Mouse (Mus musculus): ENCODE results near the gene Fcho1.
"Not testable (repeated sequence)": the region's sequence is repeated elsewhere in the genome, so short reads cannot be mapped to it uniquely, and the experiment has no call there.

Fcho1 gene

GRCm38 (mm10) chr8:71725122-71725924 is at the start of gene Fcho1:
Fcho1 (minus strand) TSS chr8:71725716.
- in situ Hi-C loops (cut with MboI, MseI): no loop called here

DNA sequence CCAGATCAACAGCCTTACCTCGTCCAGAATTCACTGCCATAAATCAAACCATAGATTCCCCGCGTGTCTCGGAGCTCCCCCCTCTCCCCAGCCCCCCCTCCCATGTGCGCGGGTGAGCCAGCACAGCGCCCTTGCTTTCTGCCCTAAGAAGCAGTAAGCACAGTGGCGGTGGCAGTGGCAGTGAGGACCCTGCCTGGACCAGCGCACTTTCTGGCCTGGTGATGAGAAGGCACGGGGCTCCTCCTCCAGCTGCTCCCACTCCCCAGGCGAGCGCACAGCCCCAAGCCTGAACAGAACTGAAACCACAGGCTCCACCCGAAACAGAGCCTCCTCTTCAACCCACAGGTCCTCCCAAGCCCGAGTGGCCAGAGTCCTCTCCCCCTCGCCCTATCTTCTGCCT is 45.8 kb upstream of the Fcho1 start:
- in situ Hi-C loops (cut with MboI, MseI): no loop called here

GRCm38 (mm10) chr8:71758816-71759215 is 33.3 kb upstream of the Fcho1 start:
- in situ Hi-C loops (cut with MboI, MseI): no loop called here

DNA sequence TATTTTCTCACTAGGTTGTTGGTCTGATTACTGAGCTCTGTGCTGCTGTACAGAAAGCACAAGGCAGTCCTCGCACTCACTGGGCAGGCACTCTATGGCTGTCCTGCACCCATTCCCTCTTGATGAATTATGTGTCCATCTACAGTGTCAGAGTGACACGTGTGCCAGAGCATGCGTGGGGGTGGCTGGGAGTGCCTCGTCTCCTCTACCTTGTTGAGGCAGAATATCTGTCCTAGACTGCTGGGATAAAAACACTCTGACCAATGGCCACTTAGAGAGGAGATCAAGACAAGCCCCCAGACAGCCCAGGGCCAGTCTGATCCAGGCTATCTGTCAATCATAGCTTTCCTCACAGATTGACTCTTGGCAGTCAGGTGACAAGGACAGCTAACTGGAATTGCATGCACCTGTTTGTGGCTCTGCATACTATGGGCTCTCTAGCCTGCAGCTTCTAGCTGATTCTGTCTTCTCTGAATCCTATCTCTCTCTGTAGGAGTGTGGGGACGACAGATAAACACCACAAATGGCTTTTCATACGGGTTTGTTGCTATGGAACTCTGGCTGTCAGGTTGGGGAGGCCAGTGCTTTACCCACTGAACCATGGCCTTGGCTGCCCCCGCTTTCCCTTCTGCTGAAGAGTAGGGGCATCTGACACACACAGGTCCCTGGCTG is 27.5 kb upstream of the Fcho1 start:
- in situ Hi-C loops (cut with MboI, MseI): not testable (repeated sequence)

- in situ Hi-C loops (cut with MboI, MseI): not testable (repeated sequence)
Measured at GRCm38 (mm10) chr8:71752263-71752662, 26.7 kb upstream of the Fcho1 start.

DNA sequence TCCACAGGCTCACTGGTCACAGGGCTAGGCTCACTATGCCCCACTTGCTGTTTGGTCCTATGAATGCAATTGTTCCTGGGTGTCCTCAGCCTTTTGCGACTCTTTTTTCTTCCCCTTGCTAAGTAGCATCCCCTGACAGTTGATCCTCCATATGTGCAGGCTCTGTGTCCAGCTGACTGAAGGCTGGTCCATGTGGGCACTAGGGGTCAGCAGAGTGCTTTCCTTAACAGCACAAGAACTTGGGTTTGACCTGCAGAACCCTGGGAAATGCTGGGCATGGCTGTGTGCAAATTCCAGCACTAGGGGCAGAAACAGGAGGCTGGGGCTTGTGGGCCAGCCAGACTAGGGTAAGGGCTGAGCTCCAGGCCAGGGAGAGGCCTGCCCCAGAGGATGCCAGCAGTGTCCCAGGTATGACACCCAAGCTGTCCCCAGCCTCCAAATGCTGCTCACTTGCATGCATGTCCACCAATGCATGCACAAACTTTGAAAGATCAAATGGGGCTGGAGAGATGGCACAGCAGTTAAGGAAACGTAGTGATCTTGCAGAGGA is 25.9 kb upstream of the Fcho1 start:
- in situ Hi-C loops (cut with MboI, MseI): not testable (repeated sequence)

- in situ Hi-C loops (cut with MboI, MseI): loop anchor here in 1 of 2 experiments (10.0 kb wide), 2 partner anchors 275 to 815 kb away; no protein-coding TSS in a partner anchor
Measured at GRCm38 (mm10) chr8:71749321-71750075, 24.0 kb upstream of the Fcho1 start.

- in situ Hi-C loops (cut with MboI, MseI): loop anchor here in 1 of 2 experiments (10.0 kb wide), 2 partner anchors 278 to 812 kb away; no protein-coding TSS in a partner anchor
Measured at GRCm38 (mm10) chr8:71747082-71747481, 21.6 kb upstream of the Fcho1 start.

DNA sequence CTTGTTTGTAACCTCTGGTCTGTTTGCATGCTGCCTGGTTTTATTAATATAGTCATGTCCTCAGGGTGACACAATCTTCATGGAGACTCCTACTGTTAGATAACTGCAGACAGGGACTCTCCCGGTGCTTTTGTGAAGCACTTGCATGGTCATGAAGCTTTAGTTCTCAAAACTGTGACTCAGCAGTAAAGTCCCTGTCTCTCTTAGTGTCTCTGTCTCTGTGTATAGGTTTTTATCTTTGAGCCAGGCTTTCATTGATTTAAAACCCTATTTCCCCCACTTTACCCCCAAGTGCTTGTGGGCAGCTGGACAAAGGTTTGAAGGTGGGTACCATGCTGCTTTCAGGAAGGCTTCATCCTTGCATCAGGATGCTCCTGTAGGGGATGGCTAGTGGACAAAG is 19.8 kb upstream of the Fcho1 start:
- in situ Hi-C loops (cut with MboI, MseI): loop anchor here in 1 of 2 experiments (10.0 kb wide), 2 partner anchors 279 to 811 kb away; no protein-coding TSS in a partner anchor

- in situ Hi-C loops (cut with MboI, MseI): loop anchor here in 1 of 2 experiments (10.0 kb wide), 2 partner anchors 282 to 808 kb away; no protein-coding TSS in a partner anchor
Measured at GRCm38 (mm10) chr8:71742783-71743182, 17.3 kb upstream of the Fcho1 start.

DNA sequence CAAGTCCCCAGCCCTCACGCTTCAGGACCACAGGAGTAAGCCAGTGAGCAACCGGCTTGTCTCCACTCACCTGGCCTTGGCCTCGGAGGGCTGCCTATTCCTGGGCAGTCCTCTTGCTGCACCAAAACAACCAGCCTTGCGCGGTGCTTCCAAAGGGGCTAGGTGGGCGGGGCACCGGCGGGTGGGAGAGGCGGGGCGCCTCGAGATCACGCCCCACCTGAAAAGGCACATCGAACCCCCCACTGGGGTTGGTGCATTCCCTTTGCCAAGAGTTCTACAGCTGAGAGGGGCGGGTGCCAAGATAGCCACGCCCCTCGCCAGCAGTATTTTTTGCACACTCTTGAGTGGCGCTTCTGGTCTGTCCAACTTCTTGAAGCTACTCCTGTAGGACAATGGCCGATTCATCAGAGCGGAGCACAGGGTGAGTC is 16.2 kb upstream of the Fcho1 start:
- in situ Hi-C loops (cut with MboI, MseI): loop anchor here in 1 of 2 experiments (10.0 kb wide), 2 partner anchors 283 to 807 kb away; no protein-coding TSS in a partner anchor

DNA sequence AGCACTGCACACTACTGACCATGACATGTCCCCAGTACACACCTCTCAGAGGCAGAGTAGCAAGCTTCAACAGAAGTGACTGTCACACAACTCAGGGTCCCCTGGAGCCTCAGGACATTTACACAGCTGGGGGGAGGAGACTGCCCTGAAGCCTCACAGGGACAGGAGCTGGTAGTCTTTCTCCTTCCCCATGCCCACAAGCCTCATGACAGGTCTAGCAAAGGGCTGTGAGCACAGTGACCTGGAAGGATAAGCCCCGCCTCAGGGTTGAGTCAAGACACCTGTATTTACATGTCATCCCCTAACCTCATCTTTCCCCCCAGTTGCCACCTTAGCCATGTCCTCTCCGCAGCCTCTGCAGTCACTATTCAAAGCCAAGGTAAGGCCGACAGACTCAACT is 15.7 kb upstream of the Fcho1 start:
- in situ Hi-C loops (cut with MboI, MseI): loop anchor here in 1 of 2 experiments (10.0 kb wide), 2 partner anchors 284 to 806 kb away; no protein-coding TSS in a partner anchor

GRCm38 (mm10) chr8:71738316-71738715 is 12.8 kb upstream of the Fcho1 start:
- in situ Hi-C loops (cut with MboI, MseI): loop anchor here (5.0 kb wide), 1 partner anchor 456 kb away; no protein-coding TSS in a partner anchor

DNA sequence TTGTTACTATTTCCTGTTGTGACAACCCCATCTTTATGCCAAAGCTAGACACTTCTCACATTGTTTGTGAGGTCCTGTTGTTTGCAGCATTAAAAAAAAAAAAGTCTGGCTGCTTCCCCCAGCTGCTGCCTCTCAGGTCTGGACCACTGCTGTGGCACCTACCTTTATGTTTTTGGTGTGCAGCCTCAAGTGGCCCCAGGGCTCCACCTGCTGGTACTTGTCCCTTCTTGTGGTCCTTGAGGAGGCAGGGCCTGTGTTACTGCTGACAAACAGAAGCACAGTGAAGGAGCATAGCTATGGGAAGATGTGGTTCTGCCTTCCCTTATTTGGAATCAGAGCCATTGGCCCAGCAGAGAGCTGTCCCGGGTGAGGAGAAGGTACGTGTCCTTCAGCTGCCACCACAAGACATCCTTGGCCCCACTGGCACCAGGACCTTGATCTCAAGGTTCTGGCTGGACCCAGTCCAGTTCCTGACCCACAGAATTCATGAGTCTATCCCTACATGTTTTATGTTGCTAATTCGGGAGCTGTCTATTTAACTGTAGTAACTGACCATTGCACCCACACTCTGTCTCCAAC is 6.2 kb upstream of the Fcho1 start:
- in situ Hi-C loops (cut with MboI, MseI): no loop called here

GRCm38 (mm10) chr8:71728826-71729620 is 3.5 kb upstream of the Fcho1 start:
- in situ Hi-C loops (cut with MboI, MseI): no loop called here

DNA sequence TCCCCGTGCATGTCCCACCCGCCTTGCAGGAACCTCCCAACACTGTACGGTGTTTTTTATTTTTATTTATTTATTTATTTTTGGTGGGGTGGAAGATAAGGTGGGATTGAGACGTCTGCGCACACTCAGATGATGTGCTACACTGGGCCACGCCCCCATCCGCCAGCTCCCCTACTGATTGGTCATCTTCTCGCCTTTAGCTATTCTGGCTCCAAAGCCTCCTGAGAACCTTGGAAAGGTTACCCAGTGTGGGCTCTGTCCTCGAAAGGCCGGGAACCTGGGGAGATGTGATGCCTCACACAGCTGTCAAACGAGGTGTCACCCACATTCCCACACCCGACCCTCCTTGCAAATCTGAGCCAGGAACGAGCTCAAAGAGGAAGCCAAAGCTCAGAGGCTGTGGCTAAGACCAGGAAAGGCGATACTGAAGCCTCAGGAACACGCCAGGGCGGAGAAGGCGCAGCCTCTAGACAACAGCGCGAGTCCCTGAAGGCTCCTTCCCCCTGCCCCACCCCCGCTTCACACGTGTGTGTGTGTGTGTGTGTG is 2.8 kb upstream of the Fcho1 start:
- in situ Hi-C loops (cut with MboI, MseI): no loop called here

GRCm38 (mm10) chr8:71724389-71724788 is 1.1 kb downstream of the Fcho1 start:
- in situ Hi-C loops (cut with MboI, MseI): loop anchor here in 1 of 2 experiments (5.0 kb wide), 1 partner anchor 47 kb away; the partner anchor contains the start of gene Jak3

GRCm38 (mm10) chr8:71723047-71723551 is 2.4 kb downstream of the Fcho1 start:
- in situ Hi-C loops (cut with MboI, MseI): loop anchor here in 1 of 2 experiments (5.0 kb wide), 1 partner anchor 46 kb away; the partner anchor contains the start of gene Jak3

DNA sequence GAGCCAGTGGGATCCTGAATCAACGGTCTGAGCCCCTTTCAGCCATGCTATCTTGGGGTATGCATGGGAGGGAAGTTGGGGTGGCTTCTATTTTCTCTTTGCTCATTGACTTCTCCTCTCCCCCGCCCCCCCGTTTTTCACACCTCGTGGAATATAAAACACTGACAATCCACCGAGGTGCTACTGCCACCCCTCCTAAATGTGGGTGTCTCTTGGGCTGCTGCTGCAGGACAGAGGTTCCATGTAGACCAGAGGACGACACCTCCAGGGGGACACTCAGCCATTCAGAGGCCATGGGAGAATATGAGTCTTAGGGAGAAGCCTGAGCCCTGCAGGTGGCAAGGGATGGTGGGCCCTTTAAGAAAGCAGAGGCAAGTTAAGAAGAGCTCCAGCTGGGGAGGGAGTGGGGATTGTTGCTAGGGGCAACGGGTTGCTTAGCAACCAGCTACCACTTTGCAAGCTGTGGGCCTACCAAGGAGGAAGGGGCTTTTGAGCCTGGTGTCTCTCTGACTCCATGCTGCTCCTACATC is 5.5 kb downstream of the Fcho1 start:
- in situ Hi-C loops (cut with MboI, MseI): loop anchor here in 1 of 2 experiments (5.0 kb wide), 1 partner anchor 43 kb away; the partner anchor contains the start of gene Jak3

Data from T-helper 17 cell (primary cell).